Mouse (Mus musculus) embryo, embryonic 10.5 days (tissue): ENCODE data around the gene Stx3.

ENCODE experiments used
- DNase-seq: peaks from one replicate; pipeline ENCODE4 v3.0.0-alpha.2; 2015; ENCODE audit warnings: low spot score

Gene Stx3

GRCm38 (mm10) chr19:11807822-11808221 lies 11.4 kb downstream of the Stx3 start:
- DNase-seq: no peak

- DNase-seq: no peak
Observed at GRCm38 (mm10) chr19:11807251-11807650, 12.0 kb downstream of the Stx3 start.

- DNase-seq: no peak
Observed at GRCm38 (mm10) chr19:11804423-11804822, 14.8 kb downstream of the Stx3 start.

GRCm38 (mm10) chr19:11800531-11801315 lies 18.5 kb downstream of the Stx3 start:
- DNase-seq: no peak

GRCm38 (mm10) chr19:11794447-11794846 lies 24.8 kb downstream of the Stx3 start:
- DNase-seq: no peak

- no peak for DNase-seq
Observed at GRCm38 (mm10) chr19:11793741-11794359, 25.4 kb downstream of the Stx3 start.

- no peak for DNase-seq
Observed at GRCm38 (mm10) chr19:11791825-11792224, 27.4 kb downstream of the Stx3 start.

- no peak for DNase-seq
Observed at GRCm38 (mm10) chr19:11788876-11789275, 30.3 kb downstream of the Stx3 start.

- DNase-seq: no peak
Observed at GRCm38 (mm10) chr19:11787826-11788225, 31.4 kb downstream of the Stx3 start.

GRCm38 (mm10) chr19:11785409-11786154 lies 33.6 kb downstream of the Stx3 start:
- DNase-seq: no peak

- peak; percentile 82 for DNase-seq
Observed at GRCm38 (mm10) chr19:11777191-11777865, 41.9 kb downstream of the Stx3 start.

GRCm38 (mm10) chr19:11770205-11770892 lies 48.9 kb downstream of the Stx3 start, which contains the start of gene Mrpl16:
Mrpl16 (plus strand) TSS chr19:11770391.
- DNase-seq: peak; percentile 97

- no peak for DNase-seq
Observed at GRCm38 (mm10) chr19:11769257-11769920, 49.8 kb downstream of the Stx3 start.

GRCm38 (mm10) chr19:11768163-11768562 lies 51.0 kb downstream of the Stx3 start:
- DNase-seq: peak; percentile 79

- no peak for DNase-seq
Observed at GRCm38 (mm10) chr19:11766413-11766812, 52.8 kb downstream of the Stx3 start.

GRCm38 (mm10) chr19:11765059-11765458 lies 54.1 kb downstream of the Stx3 start:
- DNase-seq: no peak

GRCm38 (mm10) chr19:11747298-11747697 lies 71.9 kb downstream of the Stx3 start, which contains the start of gene Gif:
Gif (plus strand) TSS chr19:11747554.
- no peak for DNase-seq

GRCm38 (mm10) chr19:11745680-11746079 lies 73.5 kb downstream of the Stx3 start:
- DNase-seq: no peak

- DNase-seq: no peak
Observed at GRCm38 (mm10) chr19:11736455-11736854, 82.7 kb downstream of the Stx3 start.

GRCm38 (mm10) chr19:11730278-11730677 lies 88.9 kb downstream of the Stx3 start:
- DNase-seq: no peak

GRCm38 (mm10) chr19:11727304-11727703 lies 91.9 kb downstream of the Stx3 start:
- DNase-seq: no peak
